Mouse (Mus musculus): Measurements from ENCODE around the gene Rrnad1.

- TF ChIP-seq POLR2A (IDR thresholded peaks at IDR 0.05; ENCODE audit: low read depth, low read length), result no peak
- TF ChIP-seq CTCF (IDR thresholded peaks at IDR 0.05; ENCODE audit: extremely low read depth, insufficient read length, insufficient replicate concordance, low read depth, low read length), result no peak
Measured at GRCm38 (mm10) chr3:87893367-87893905, 37.1 kb downstream of the Rrnad1 start.
